Mouse (Mus musculus): ENCODE measurements around the gene Afap1l2. TPM values are rescaled to one million over a fixed set of nuclear protein-coding genes. Genes with fewer than 3 reads are reported as not detected.

The Afap1l2 gene
- total and polyA plus RNA-seq, 3 experiments, result 0.17 to 3.1 (median 0.44) TPM

DNA sequence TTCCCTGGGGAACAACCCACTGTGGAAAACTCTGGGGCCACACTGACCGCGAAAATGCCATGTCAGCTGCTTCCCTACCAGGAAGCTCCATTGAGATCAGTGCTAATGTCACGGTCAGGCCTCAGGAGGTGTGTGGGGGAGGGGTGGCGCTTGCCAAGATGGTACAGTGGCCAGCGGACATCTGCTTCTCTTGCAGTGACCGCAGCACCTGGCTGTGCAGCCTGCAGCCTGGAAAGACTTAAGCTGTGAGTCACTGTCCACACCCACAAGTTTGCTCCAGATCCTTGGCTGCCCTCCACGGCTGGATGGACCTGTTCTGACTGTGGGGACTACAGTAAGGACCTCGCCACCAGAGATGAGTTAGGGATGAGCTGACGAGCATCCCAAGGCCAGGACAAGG lies 68.2 kb downstream of the Afap1l2 start:
- Histone ChIP-seq H3K9me3 (replicated peaks; ENCODE audit: low read length) (peaks cover 8% of the 10 kb centered on the region), H3K27me3 (replicated peaks) (no peaks in the 10 kb centered on the region), H3K79me2 (replicated peaks; ENCODE audit: control insufficient read depth, extremely low read depth, insufficient read depth, poor library complexity, severe bottlenecking) (no peaks in the 10 kb centered on the region), H3K4me1 (ENCODE audit: control insufficient read depth in 1 of 2, insufficient read depth in 2 of 2) (peaks cover 2 to 9% of the 10 kb centered on the region in 2 experiments; a peak in 3 of 4 replicates), H3K4me3 (replicated peaks in 1 of 3; ENCODE audit: low read depth in 2 of 3, low read length in 2 of 3, poor library complexity in 1 of 3) (no peak overlapping the region), H3K4me2 (ENCODE audit: insufficient read depth, low read depth, poor library complexity, severe bottlenecking) (no peak overlapping the region), H3K36me3 (replicated peaks in 1 of 2; ENCODE audit: control insufficient read depth in 1 of 2, insufficient read depth in 1 of 2, low read length in 1 of 2) (peaks cover 0 to 8% of the 10 kb centered on the region in 2 experiments), H3K27ac (ENCODE audit: insufficient read depth, low read depth) (no peak overlapping the region), H3K9ac (ENCODE audit: insufficient read depth, low read depth) (no peak overlapping the region)
- DNase-seq (ENCODE audit: extremely low read depth), result no peak
- in situ Hi-C loops (cut with MboI; ENCODE audit: low pct_ligation_motif_present, low pct_unique_long_range_greater_than_20kb, low sequenced_read_pairs), result no loop called here
- TF ChIP-seq ELF1 (IDR thresholded peaks at IDR 0.05; ENCODE audit: low read depth, low read length), result no peak
- no peak for TF ChIP-seq CHD1 (IDR thresholded peaks at IDR 0.05; ENCODE audit: low read depth, low read length)
- TF ChIP-seq RAD21 (IDR thresholded peaks at IDR 0.05; ENCODE audit: low read depth, low read length), result no peak
- no peak for TF ChIP-seq MEF2A (IDR thresholded peaks at IDR 0.05; ENCODE audit: borderline replicate concordance, low read depth, low read length)
- TF ChIP-seq MYC (IDR thresholded peaks at IDR 0.05; ENCODE audit: low read depth, low read length), result no peak
- no peak for TF ChIP-seq KAT2A (IDR thresholded peaks at IDR 0.05; ENCODE audit: insufficient replicate concordance, low read length)
- no peak for TF ChIP-seq HCFC1 (IDR thresholded peaks at IDR 0.05; ENCODE audit: low read depth, low read length)
- no peak for TF ChIP-seq USF2 (conservative IDR thresholded peaks at IDR 0.05; ENCODE audit: low read depth, low read length)
- no peak for TF ChIP-seq MXI1 (IDR thresholded peaks at IDR 0.05; ENCODE audit: low read depth, low read length)
- TF ChIP-seq PAX5 (IDR thresholded peaks at IDR 0.05; ENCODE audit: low read length), result no peak
- TF ChIP-seq EP300 (IDR thresholded peaks at IDR 0.05; ENCODE audit: low read length), result no peak
- no peak for TF ChIP-seq ETS1 (conservative IDR thresholded peaks at IDR 0.05; ENCODE audit: low read depth, low read length)
- no peak for TF ChIP-seq MAZ (IDR thresholded peaks at IDR 0.05; ENCODE audit: low read depth, low read length)
- no peak for TF ChIP-seq ZC3H11A (IDR thresholded peaks at IDR 0.05; ENCODE audit: low read depth, low read length)
- dilution Hi-C loops (cut with MboI; ENCODE audit: extremely low pct_ligation_motif_present, extremely low pct_unique_long_range_greater_than_20kb, low sequenced_read_pairs), result no loop called here

DNA sequence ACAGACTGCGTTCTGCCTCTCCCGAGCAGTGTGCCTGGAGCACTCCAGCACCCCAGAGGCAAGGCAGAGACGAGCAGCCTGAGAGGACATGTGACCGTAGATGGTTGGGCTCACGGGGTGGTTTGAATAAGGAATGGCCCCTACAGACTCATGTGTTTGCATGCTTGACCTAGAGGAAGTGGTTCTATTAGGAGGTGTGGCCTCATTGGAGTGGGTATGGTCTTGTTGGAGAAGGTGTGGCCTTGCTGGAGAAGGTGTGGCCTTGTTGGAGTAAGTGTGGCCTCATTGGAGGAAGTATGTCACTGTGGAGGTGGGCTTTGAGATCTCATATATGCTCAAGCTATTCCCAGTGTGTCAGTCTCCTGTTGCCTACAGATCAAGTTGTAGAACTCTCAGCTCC lies 70.1 kb downstream of the Afap1l2 start:
- in situ Hi-C loops (cut with MboI; ENCODE audit: low pct_ligation_motif_present, low pct_unique_long_range_greater_than_20kb, low sequenced_read_pairs) (no loop called here), dilution Hi-C loops (cut with MboI; ENCODE audit: extremely low pct_ligation_motif_present, extremely low pct_unique_long_range_greater_than_20kb, low sequenced_read_pairs) (no loop called here)
- no peaks in the 10 kb centered on the region for H3K79me2 ChIP-seq (replicated peaks; ENCODE audit: control insufficient read depth, extremely low read depth, insufficient read depth, poor library complexity, severe bottlenecking)
- peaks cover 0 to 2% of the 10 kb centered on the region in 2 experiments for H3K36me3 ChIP-seq (replicated peaks in 1 of 2; ENCODE audit: control insufficient read depth in 1 of 2, insufficient read depth in 1 of 2, low read length in 1 of 2)
- no peak overlapping the region for H3K27ac ChIP-seq (ENCODE audit: insufficient read depth, low read depth)
- no peak for DNase-seq (ENCODE audit: extremely low read depth)
- no peak overlapping the region for H3K9ac ChIP-seq (ENCODE audit: insufficient read depth, low read depth)
- peaks cover 4% of the 10 kb centered on the region for H3K9me3 ChIP-seq (replicated peaks; ENCODE audit: low read length)
- no peaks in the 10 kb centered on the region for H3K27me3 ChIP-seq (replicated peaks)
- H3K4me2 ChIP-seq (ENCODE audit: insufficient read depth, low read depth, poor library complexity, severe bottlenecking), result no peak overlapping the region
- H3K4me1 ChIP-seq (ENCODE audit: control insufficient read depth in 1 of 2, insufficient read depth in 2 of 2), result peaks cover 2 to 9% of the 10 kb centered on the region in 2 experiments; a peak in 3 of 4 replicates
- H3K4me3 ChIP-seq (replicated peaks in 1 of 3; ENCODE audit: low read depth in 2 of 3, low read length in 2 of 3, poor library complexity in 1 of 3), result no peak overlapping the region
- TF ChIP-seq EP300 (IDR thresholded peaks at IDR 0.05; ENCODE audit: low read length) (no peak), NRF1 (IDR thresholded peaks at IDR 0.05; ENCODE audit: low read depth, low read length) (no peak)
